Mouse (Mus musculus): ENCODE data around the gene Npff. TPM values are rescaled to one million over a fixed set of nuclear protein-coding genes. Genes with fewer than 3 reads are reported as not detected.

The Npff gene
- total and polyA plus RNA-seq, 3 experiments = 1.8 to 5.5 TPM; not detected in 1

DNA sequence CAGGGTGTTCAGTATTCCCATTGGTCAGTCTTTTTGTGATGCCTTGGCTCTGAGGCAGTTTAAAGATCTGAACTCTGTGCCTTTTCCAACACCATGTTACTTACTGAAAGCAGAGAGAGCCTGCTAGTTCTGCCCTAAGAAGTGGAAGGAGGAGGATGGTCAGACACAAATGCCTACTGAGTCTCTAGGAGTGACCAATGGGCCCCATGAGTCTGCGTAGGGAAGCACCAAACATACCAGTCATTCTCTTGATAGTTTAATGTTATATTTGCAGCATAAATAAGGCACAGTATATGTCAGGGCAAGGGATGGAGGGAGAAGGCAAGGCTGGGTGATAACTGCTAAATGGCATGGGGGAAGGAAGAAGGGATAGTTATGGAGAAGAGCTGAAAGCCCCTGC, 3.7 kb upstream of the Npff start:
- DNase-seq (ENCODE audit: low read depth, low spot score) = no peak
- H3K79me2 ChIP-seq (ENCODE audit: control insufficient read depth, insufficient read depth, low read length, poor library complexity) = no peaks in the 10 kb centered on the region
- no peaks in the 10 kb centered on the region for H3K4me1 ChIP-seq (ENCODE audit: control insufficient read depth in 1 of 2, insufficient read depth in 2 of 2, low read length in 2 of 2)
- no peaks in the 10 kb centered on the region for H3K9me3 ChIP-seq (replicated peaks; ENCODE audit: insufficient read depth, low read length)
- TF ChIP-seq ETS1 (IDR thresholded peaks at IDR 0.05; ENCODE audit: low read depth, low read length) = no peak
- TF ChIP-seq EP300 (IDR thresholded peaks at IDR 0.05; ENCODE audit: low read depth in 1 of 2, low read length in 2 of 2) = no peak
- TF ChIP-seq USF2 (IDR thresholded peaks at IDR 0.05; ENCODE audit: borderline replicate concordance in 1 of 2, insufficient read depth in 1 of 2, low read depth in 1 of 2, low read length in 2 of 2) = no peak
- TF ChIP-seq HCFC1 (IDR thresholded peaks at IDR 0.05; ENCODE audit: low read depth, low read length) = no peak
- TF ChIP-seq ELF1 (IDR thresholded peaks at IDR 0.05; ENCODE audit: low read depth, low read length) = no peak
- TF ChIP-seq GABPA (IDR thresholded peaks at IDR 0.05; ENCODE audit: low read depth, low read length) = no peak
- TF ChIP-seq CTCF (IDR thresholded peaks at IDR 0.05 in 2 of 3, conservative IDR thresholded peaks at IDR 0.05 in 1 of 3; ENCODE audit: control insufficient read depth in 1 of 3, insufficient read depth in 1 of 3, low read depth in 2 of 3, low read length in 3 of 3, poor library complexity in 1 of 3, severe bottlenecking in 1 of 3) = no peak
- no peak for TF ChIP-seq ZKSCAN1 (IDR thresholded peaks at IDR 0.05; ENCODE audit: low read depth, low read length)
- no peak for TF ChIP-seq POLR2A (IDR thresholded peaks at IDR 0.05; ENCODE audit: control insufficient read depth in 1 of 2, insufficient read depth in 1 of 2, low read depth in 1 of 2, low read length in 2 of 2, poor library complexity in 1 of 2)
- TF ChIP-seq MEF2A (IDR thresholded peaks at IDR 0.05; ENCODE audit: extremely low read depth, insufficient replicate concordance, low read depth, low read length, poor library complexity, severe bottlenecking) = no peak
- no peak for TF ChIP-seq TAL1 (IDR thresholded peaks at IDR 0.05; ENCODE audit: low read length)
- peaks cover 0 to 14% of the 10 kb centered on the region in 2 experiments; a peak in 2 of 4 replicates for H3K36me3 ChIP-seq (ENCODE audit: control insufficient read depth in 1 of 2, insufficient read depth in 2 of 2, low read length in 2 of 2)
- H3K27ac ChIP-seq (ENCODE audit: control insufficient read depth, low read depth, low read length) = no peak overlapping the region
- H3K4me3 ChIP-seq (ENCODE audit: control insufficient read depth in 1 of 2, insufficient read depth in 1 of 2, low read depth in 2 of 2, low read length in 2 of 2) = no peak overlapping the region
- no peak overlapping the region for H3K9ac ChIP-seq (ENCODE audit: control insufficient read depth, low read depth, low read length, poor library complexity, severe bottlenecking)
- no peaks in the 10 kb centered on the region for H3K27me3 ChIP-seq (ENCODE audit: control insufficient read depth in 1 of 2, insufficient read depth in 2 of 2, low read length in 2 of 2)

- TF ChIP-seq EP300 (IDR thresholded peaks at IDR 0.05; ENCODE audit: low read depth in 1 of 2, low read length in 2 of 2) (no peak), ZC3H11A (IDR thresholded peaks at IDR 0.05; ENCODE audit: low read depth, low read length) (0 out of 2 replicates have a peak, but pooled peaks have one; percentile 34), MYC (IDR thresholded peaks at IDR 0.05; ENCODE audit: low read depth, low read length) (no peak), CHD2 (IDR thresholded peaks at IDR 0.05; ENCODE audit: low read length) (no peak), TAL1 (IDR thresholded peaks at IDR 0.05; ENCODE audit: low read length) (no peak), ZNF384 (IDR thresholded peaks at IDR 0.05; ENCODE audit: low read depth, low read length) (peak; percentile 53), RAD21 (IDR thresholded peaks at IDR 0.05; ENCODE audit: low read depth, low read length) (peak; percentile 66), POLR2AphosphoS2 (IDR thresholded peaks at IDR 0.05; ENCODE audit: low read length) (no peak), SIN3A (IDR thresholded peaks at IDR 0.05; ENCODE audit: low read length) (no peak), MAFK (IDR thresholded peaks at IDR 0.05; ENCODE audit: borderline replicate concordance, low read depth, low read length) (no peak), CTCF (IDR thresholded peaks at IDR 0.05 in 2 of 3, conservative IDR thresholded peaks at IDR 0.05 in 1 of 3; ENCODE audit: control insufficient read depth in 1 of 3, insufficient read depth in 1 of 3, low read depth in 2 of 3, low read length in 3 of 3, poor library complexity in 1 of 3, severe bottlenecking in 1 of 3) (peak; percentile 73 to 81 (median 73)), MAZ (IDR thresholded peaks at IDR 0.05; ENCODE audit: low read depth, low read length) (no peak), SMC3 (IDR thresholded peaks at IDR 0.05; ENCODE audit: low read depth, low read length) (peak; percentile 46), NRF1 (IDR thresholded peaks at IDR 0.05; ENCODE audit: insufficient read depth, low read depth, low read length, poor library complexity, severe bottlenecking) (no peak), HCFC1 (IDR thresholded peaks at IDR 0.05; ENCODE audit: low read depth, low read length) (no peak), TBP (IDR thresholded peaks at IDR 0.05; ENCODE audit: low read depth, low read length) (no peak), POLR2AphosphoS5 (IDR thresholded peaks at IDR 0.05; ENCODE audit: borderline replicate concordance, low read depth, low read length) (no peak)
- DNase-seq (ENCODE audit: low read depth, low spot score) = peak; percentile 65
- peaks cover 0 to 12% of the 10 kb centered on the region in 2 experiments; a peak in 2 of 4 replicates for H3K36me3 ChIP-seq (ENCODE audit: control insufficient read depth in 1 of 2, insufficient read depth in 2 of 2, low read length in 2 of 2)
Observed at GRCm38 (mm10) chr15:102527936-102528335, 3.2 kb upstream of the Npff start.

More at GRCm38 (mm10) chr15:102527936-102528335, 3.2 kb upstream of the Npff start:
- no peaks in the 10 kb centered on the region for H3K4me1 ChIP-seq (ENCODE audit: control insufficient read depth in 1 of 2, insufficient read depth in 2 of 2, low read length in 2 of 2)
- H3K9ac ChIP-seq (ENCODE audit: control insufficient read depth, low read depth, low read length, poor library complexity, severe bottlenecking) = no peak overlapping the region
- H3K79me2 ChIP-seq (ENCODE audit: control insufficient read depth, insufficient read depth, low read length, poor library complexity) = no peaks in the 10 kb centered on the region
- H3K27ac ChIP-seq (ENCODE audit: control insufficient read depth, low read depth, low read length) = no peak overlapping the region
- no peak overlapping the region for H3K4me3 ChIP-seq (ENCODE audit: control insufficient read depth in 1 of 2, insufficient read depth in 1 of 2, low read depth in 2 of 2, low read length in 2 of 2)
- no peaks in the 10 kb centered on the region for H3K9me3 ChIP-seq (replicated peaks; ENCODE audit: insufficient read depth, low read length)
- H3K27me3 ChIP-seq (ENCODE audit: control insufficient read depth in 1 of 2, insufficient read depth in 2 of 2, low read length in 2 of 2) = no peaks in the 10 kb centered on the region

All from MEL (cell line).